Mouse (Mus musculus) MEL (cell line): ENCODE results near the gene Hltf. TPM values are rescaled to one million over a fixed set of nuclear protein-coding genes. Genes with fewer than 3 reads are reported as not detected.

Source experiments
- DNase-seq: peaks from one replicate; pipeline ENCODE4 v3.0.0; 2011; ENCODE audit warnings: low read depth, low spot score
- H3K27ac ChIP-seq: 2 replicates; pipeline ENCODE4 v1.5.1; 2012; ENCODE audit warnings: low read depth, mild to moderate bottlenecking, control low read depth, low read length, moderate library complexity; ENCODE audit not compliant: control insufficient read depth
- H3K27me3 ChIP-seq, 2 experiments: fragments of 150-350 bp in 1 of 2; sonication (generic) in 1 of 2; 2 replicates each; pipeline ENCODE4 v1.6.1; 2012; ENCODE audit warnings: low read length in 2 of 2, mild to moderate bottlenecking in 2 of 2, improper control_type of control experiment in 1 of 2, moderate library complexity in 1 of 2; ENCODE audit not compliant: insufficient read depth in 2 of 2, control insufficient read depth in 1 of 2
- H3K36me3 ChIP-seq, 2 experiments: 2 replicates each; pipeline ENCODE4 v1.6.1; 2012 to 2014; ENCODE audit warnings: low read length in 2 of 2, improper control_type of control experiment in 1 of 2, inconsistent platforms in 1 of 2, mild to moderate bottlenecking in 1 of 2; ENCODE audit not compliant: insufficient read depth in 2 of 2, control insufficient read depth in 1 of 2
- H3K4me1 ChIP-seq, 2 experiments: fragments of 150-350 bp in 1 of 2; sonication (generic) in 1 of 2; 2 replicates each; pipeline ENCODE4 v1.6.1; 2012; ENCODE audit warnings: low read length in 2 of 2, improper control_type of control experiment in 1 of 2, mild to moderate bottlenecking in 1 of 2; ENCODE audit not compliant: insufficient read depth in 2 of 2, control insufficient read depth in 1 of 2
- H3K4me3 ChIP-seq, 2 experiments: fragments of 150-350 bp in 1 of 2; sonication (generic) in 1 of 2; 2 replicates each; pipeline ENCODE4 v1.5.1; 2012; ENCODE audit warnings: low read depth in 2 of 2, low read length in 2 of 2, mild to moderate bottlenecking in 2 of 2, moderate library complexity in 2 of 2, control low read depth in 1 of 2, improper control_type of control experiment in 1 of 2; ENCODE audit not compliant: control insufficient read depth in 1 of 2, insufficient read depth in 1 of 2
- H3K79me2 ChIP-seq: 2 replicates; pipeline ENCODE4 v1.6.1; 2012; ENCODE audit warnings: mild to moderate bottlenecking, low read length, moderate library complexity; ENCODE audit not compliant: control insufficient read depth, poor library complexity, insufficient read depth
- H3K9ac ChIP-seq: 2 replicates; pipeline ENCODE4 v1.6.1; 2012; ENCODE audit warnings: low read depth, mild to moderate bottlenecking, control low read depth, low read length, moderate library complexity; ENCODE audit not compliant: control insufficient read depth, poor library complexity, severe bottlenecking
- H3K9me3 ChIP-seq: fragments of 150-350 bp; sonication (generic); replicated peaks from 2 replicates; pipeline ENCODE4 v1.6.1; 2012; ENCODE audit warnings: mild to moderate bottlenecking, low read length, improper control_type of control experiment, moderate library complexity; ENCODE audit not compliant: insufficient read depth
- CHD1 ChIP-seq: IDR thresholded peaks from 2 replicates; pipeline ENCODE4 v1.6.1; 2012; ENCODE audit warnings: low read depth, mild to moderate bottlenecking, inconsistent platforms, low read length, improper control_type of control experiment
- CHD2 ChIP-seq: IDR thresholded peaks from 2 replicates; pipeline ENCODE4 v1.6.1; 2011; ENCODE audit warnings: low read length, improper control_type of control experiment
- CTCF ChIP-seq, 3 experiments: IDR thresholded peaks in 2 of 3; conservative IDR thresholded peaks in 1 of 3; 2 replicates each; pipeline ENCODE4 v1.5.1; 2011 to 2012; ENCODE audit warnings: low read length in 3 of 3, low read depth in 2 of 3, mild to moderate bottlenecking in 2 of 3, improper control_type of control experiment in 1 of 3, inconsistent platforms in 1 of 3, mixed read lengths in 1 of 3, moderate library complexity in 1 of 3; ENCODE audit not compliant: control insufficient read depth in 1 of 3, insufficient read depth in 1 of 3, poor library complexity in 1 of 3, severe bottlenecking in 1 of 3
- ELF1 ChIP-seq: IDR thresholded peaks from 2 replicates; pipeline ENCODE4 v1.6.1; 2014; ENCODE audit warnings: low read depth, mild to moderate bottlenecking, inconsistent platforms, low read length, improper control_type of control experiment, moderate library complexity
- GABPA ChIP-seq: IDR thresholded peaks from 2 replicates; pipeline ENCODE4 v1.6.1; 2012; ENCODE audit warnings: low read depth, mild to moderate bottlenecking, inconsistent platforms, low read length, improper control_type of control experiment, moderate library complexity
- GATA1 ChIP-seq: IDR thresholded peaks from 2 replicates; pipeline ENCODE4 v1.6.1; 2011; ENCODE audit warnings: low read depth, low read length, improper control_type of control experiment
- MAFK ChIP-seq: IDR thresholded peaks from 2 replicates; pipeline ENCODE4 v1.6.1; 2011; ENCODE audit warnings: low read depth, mild to moderate bottlenecking, low read length, improper control_type of control experiment, borderline replicate concordance
- MAX ChIP-seq: IDR thresholded peaks from 2 replicates; pipeline ENCODE4 v1.6.1; 2011; ENCODE audit warnings: low read length, improper control_type of control experiment
- MEF2A ChIP-seq: IDR thresholded peaks from 2 replicates; pipeline ENCODE4 v1.6.1; 2014; ENCODE audit warnings: low read depth, mild to moderate bottlenecking, inconsistent platforms, low read length, improper control_type of control experiment; ENCODE audit not compliant: poor library complexity, insufficient replicate concordance, severe bottlenecking; ENCODE audit errors: extremely low read depth
- MXI1 ChIP-seq: IDR thresholded peaks from 2 replicates; pipeline ENCODE4 v1.6.1; 2011; ENCODE audit warnings: mild to moderate bottlenecking, low read depth, low read length, improper control_type of control experiment
- MYB ChIP-seq: IDR thresholded peaks from 2 replicates; pipeline ENCODE4 v1.6.1; 2011; ENCODE audit warnings: mild to moderate bottlenecking, low read depth, low read length, improper control_type of control experiment
- MYC ChIP-seq: IDR thresholded peaks from 2 replicates; pipeline ENCODE4 v1.6.1; 2011; ENCODE audit warnings: low read depth, mild to moderate bottlenecking, low read length, improper control_type of control experiment, moderate library complexity
- NELFE ChIP-seq: IDR thresholded peaks from 2 replicates; pipeline ENCODE4 v1.6.1; 2011; ENCODE audit warnings: low read depth, low read length, improper control_type of control experiment
- NRF1 ChIP-seq: IDR thresholded peaks from 2 replicates; pipeline ENCODE4 v1.6.1; 2014; ENCODE audit warnings: low read depth, mild to moderate bottlenecking, inconsistent platforms, low read length, improper control_type of control experiment, moderate library complexity; ENCODE audit not compliant: poor library complexity, insufficient read depth, severe bottlenecking
- POLR2A ChIP-seq, 2 experiments: IDR thresholded peaks; 2 replicates each; pipeline ENCODE4 v1.6.1; 2011 to 2012; ENCODE audit warnings: low read length in 2 of 2, mild to moderate bottlenecking in 2 of 2, control low read depth in 1 of 2, improper control_type of control experiment in 1 of 2, low read depth in 1 of 2, moderate library complexity in 1 of 2; ENCODE audit not compliant: control insufficient read depth in 1 of 2, insufficient read depth in 1 of 2, poor library complexity in 1 of 2
- RAD21 ChIP-seq: IDR thresholded peaks from 2 replicates; pipeline ENCODE4 v1.6.1; 2011; ENCODE audit warnings: mild to moderate bottlenecking, low read depth, low read length, improper control_type of control experiment
- RCOR1 ChIP-seq: IDR thresholded peaks from 2 replicates; pipeline ENCODE4 v1.6.1; 2012; ENCODE audit warnings: low read depth, mild to moderate bottlenecking, inconsistent platforms, low read length, improper control_type of control experiment
- SIN3A ChIP-seq: IDR thresholded peaks from 2 replicates; pipeline ENCODE4 v1.6.1; 2012; ENCODE audit warnings: low read length, improper control_type of control experiment, inconsistent platforms
- TCF12 ChIP-seq: IDR thresholded peaks from 2 replicates; pipeline ENCODE4 v1.6.1; 2014; ENCODE audit warnings: low read depth, mild to moderate bottlenecking, inconsistent platforms, low read length, improper control_type of control experiment, moderate library complexity
- UBTF ChIP-seq: IDR thresholded peaks from 2 replicates; pipeline ENCODE4 v1.6.1; 2012; ENCODE audit warnings: low read depth, mild to moderate bottlenecking, inconsistent platforms, low read length, improper control_type of control experiment, moderate library complexity, borderline replicate concordance; ENCODE audit not compliant: insufficient read depth
- USF2 ChIP-seq, 2 experiments: IDR thresholded peaks; 2 replicates each; pipeline ENCODE4 v1.6.1; 2011 to 2012; ENCODE audit warnings: improper control_type of control experiment in 2 of 2, low read length in 2 of 2, borderline replicate concordance in 1 of 2, inconsistent platforms in 1 of 2, low read depth in 1 of 2, mild to moderate bottlenecking in 1 of 2; ENCODE audit not compliant: insufficient read depth in 1 of 2
- ZC3H11A ChIP-seq: IDR thresholded peaks from 2 replicates; pipeline ENCODE4 v1.6.1; 2012; ENCODE audit warnings: low read depth, mild to moderate bottlenecking, inconsistent platforms, low read length, improper control_type of control experiment
- ZKSCAN1 ChIP-seq: IDR thresholded peaks from 2 replicates; pipeline ENCODE4 v1.6.1; 2012; ENCODE audit warnings: low read depth, mild to moderate bottlenecking, inconsistent platforms, low read length, improper control_type of control experiment, moderate library complexity
- ZNF384 ChIP-seq: IDR thresholded peaks from 2 replicates; pipeline ENCODE4 v1.6.1; 2012; ENCODE audit warnings: low read depth, mild to moderate bottlenecking, inconsistent platforms, low read length, improper control_type of control experiment
- polyA plus RNA-seq, 2 experiments: library from polyadenylated mRNA; stranded (reverse) in 1 of 2; unstranded in 1 of 2; fragments of >175 nt in 1 of 2; fragments of >200 nt in 1 of 2; gene quantifications; 2 replicates each; pipeline versions ENCODE4 v1.2.1 to v1.2.4; 2012; ENCODE audit warnings: low replicate concordance in 2 of 2, low read depth in 1 of 2; ENCODE audit not compliant: insufficient read length in 2 of 2, insufficient read depth in 1 of 2, missing spikeins in 1 of 2
- total RNA-seq: library from RNA; depleted of rRNA; stranded (reverse); fragments of 300-350 nt; gene quantifications from 2 replicates; pipeline ENCODE4 v1.2.3, GENCODE M21; 2012

The Hltf gene
- total and polyA plus RNA-seq, 3 experiments, result 9.8 to 10.0 TPM; not detected in 1

GRCm38 (mm10) chr3:20134545-20134944, 76.9 kb downstream of the Hltf start:
- H3K36me3 ChIP-seq, result peaks cover 0 to 1% of the 10 kb centered on the region in 2 experiments; a peak in 1 of 4 replicates
- no peaks in the 10 kb centered on the region for H3K27me3 ChIP-seq
- no peaks in the 10 kb centered on the region for H3K9me3 ChIP-seq
- no peak for DNase-seq
- no peak overlapping the region for H3K4me3 ChIP-seq
- H3K27ac ChIP-seq, result no peak overlapping the region
- TF ChIP-seq GABPA (no peak), ZKSCAN1 (no peak), MXI1 (no peak), ZC3H11A (no peak), MYB (no peak), CHD2 (no peak), CHD1 (no peak), TCF12 (no peak), UBTF (no peak), SIN3A (no peak), USF2 (IDR thresholded peaks at IDR 0.05; ENCODE audit: borderline replicate concordance in 1 of 2, insufficient read depth in 1 of 2, low read depth in 1 of 2, low read length in 2 of 2) (no peak), MAX (no peak)
- no peaks in the 10 kb centered on the region for H3K4me1 ChIP-seq
- no peak overlapping the region for H3K9ac ChIP-seq
- no peaks in the 10 kb centered on the region for H3K79me2 ChIP-seq

- H3K27me3 ChIP-seq, result no peaks in the 10 kb centered on the region
- TF ChIP-seq GATA1, result no peak
- no peak for TF ChIP-seq ELF1
- TF ChIP-seq CTCF (IDR thresholded peaks at IDR 0.05 in 2 of 3, conservative IDR thresholded peaks at IDR 0.05 in 1 of 3; ENCODE audit: control insufficient read depth in 1 of 3, insufficient read depth in 1 of 3, low read depth in 2 of 3, low read length in 3 of 3, poor library complexity in 1 of 3, severe bottlenecking in 1 of 3), result no peak
- no peak for TF ChIP-seq MYC
- TF ChIP-seq UBTF, result no peak
- no peak for TF ChIP-seq POLR2A (IDR thresholded peaks at IDR 0.05; ENCODE audit: control insufficient read depth in 1 of 2, insufficient read depth in 1 of 2, low read depth in 1 of 2, low read length in 2 of 2, poor library complexity in 1 of 2)
- no peak for TF ChIP-seq ZNF384
- no peak for TF ChIP-seq NELFE
- TF ChIP-seq RAD21, result no peak
- no peak for TF ChIP-seq MEF2A
- TF ChIP-seq RCOR1, result no peak
- TF ChIP-seq MAFK, result no peak
- TF ChIP-seq NRF1, result no peak
- no peak for TF ChIP-seq CHD2
- no peaks in the 10 kb centered on the region for H3K4me1 ChIP-seq
Measured at GRCm38 (mm10) chr3:20136868-20137581, 79.4 kb downstream of the Hltf start.

More at GRCm38 (mm10) chr3:20136868-20137581, 79.4 kb downstream of the Hltf start:
- H3K27ac ChIP-seq, result no peak overlapping the region
- no peaks in the 10 kb centered on the region for H3K9me3 ChIP-seq
- H3K9ac ChIP-seq, result no peak overlapping the region
- no peak for DNase-seq
- no peak overlapping the region for H3K4me3 ChIP-seq
- H3K36me3 ChIP-seq, result peaks cover 0 to 1% of the 10 kb centered on the region in 2 experiments; a peak in 1 of 4 replicates
- no peaks in the 10 kb centered on the region for H3K79me2 ChIP-seq
